Mouse (Mus musculus) T-helper 17 cell (primary cell): ENCODE data around the gene Cnot8.

Experiments
- in situ Hi-C, 2 experiments: fragments of 300-600 bp; cut with MboI, MseI; formaldehyde crosslinking; loops; 1 replicate in 1 of 2; 2 replicates in 1 of 2; pipeline ENCODE4 v1.15.1; 2025; ENCODE audit warnings: high pct_unique_total_duplicates in 2 of 2

The Cnot8 gene

DNA sequence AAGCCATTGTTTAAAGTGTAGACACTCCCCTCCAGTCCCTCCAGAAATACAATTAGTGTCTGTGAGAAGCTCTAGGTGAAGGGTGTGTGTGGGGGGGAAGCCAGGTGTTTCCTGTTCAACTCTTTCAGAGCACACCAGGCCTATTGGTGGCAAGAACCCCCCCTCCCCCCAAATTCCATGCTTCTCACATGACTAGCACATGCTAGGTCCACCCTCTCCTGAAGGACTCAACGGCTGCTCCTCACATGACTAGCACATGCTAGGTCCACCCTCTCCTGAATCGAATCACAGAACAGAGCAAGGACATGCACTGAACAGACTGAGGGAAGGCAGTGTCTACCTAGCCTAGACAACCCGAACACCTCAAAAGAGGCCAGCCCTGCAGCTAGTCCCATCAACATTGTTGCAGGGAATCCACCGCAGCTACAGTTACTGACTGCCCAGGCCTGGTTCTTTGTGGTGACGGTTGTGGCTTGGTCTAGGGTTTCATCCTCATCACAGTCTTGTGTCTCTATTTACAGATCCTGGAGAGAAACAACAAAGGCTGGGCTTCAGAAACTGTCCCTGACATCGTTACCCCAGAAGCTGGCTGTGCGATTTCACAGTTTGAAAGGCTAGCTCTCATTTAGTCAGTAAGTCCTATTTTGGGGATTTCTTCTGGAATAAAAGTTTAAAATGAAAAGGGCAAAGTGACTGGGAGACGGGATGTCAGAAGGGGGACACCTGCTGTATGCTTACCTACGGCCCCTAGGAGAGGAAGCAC, 1.2 kb upstream of the Cnot8 start:
- in situ Hi-C loops: loop anchor here in 1 of 2 experiments (5.0 kb wide), 2 partner anchors 90 to 155 kb away; no protein-coding TSS in a partner anchor

DNA sequence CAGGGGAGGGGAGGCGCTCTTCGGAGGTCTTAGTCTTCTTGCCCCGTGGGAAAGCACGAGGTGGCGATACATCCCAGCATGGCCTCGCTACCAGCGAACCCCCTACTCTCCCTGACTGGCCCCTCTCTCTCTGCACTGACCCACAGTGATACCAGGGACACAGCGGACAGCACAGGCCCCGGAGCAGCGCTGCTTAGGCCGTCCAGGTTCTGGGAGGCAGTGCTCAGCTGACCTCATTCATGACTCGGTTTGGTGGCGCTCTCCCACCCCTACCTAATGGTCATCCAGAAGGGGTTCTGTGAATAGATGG, 654 bp upstream of the Cnot8 start:
- in situ Hi-C loops: loop anchor here in 1 of 2 experiments (5.0 kb wide), 2 partner anchors 91 to 156 kb away; no protein-coding TSS in a partner anchor

DNA sequence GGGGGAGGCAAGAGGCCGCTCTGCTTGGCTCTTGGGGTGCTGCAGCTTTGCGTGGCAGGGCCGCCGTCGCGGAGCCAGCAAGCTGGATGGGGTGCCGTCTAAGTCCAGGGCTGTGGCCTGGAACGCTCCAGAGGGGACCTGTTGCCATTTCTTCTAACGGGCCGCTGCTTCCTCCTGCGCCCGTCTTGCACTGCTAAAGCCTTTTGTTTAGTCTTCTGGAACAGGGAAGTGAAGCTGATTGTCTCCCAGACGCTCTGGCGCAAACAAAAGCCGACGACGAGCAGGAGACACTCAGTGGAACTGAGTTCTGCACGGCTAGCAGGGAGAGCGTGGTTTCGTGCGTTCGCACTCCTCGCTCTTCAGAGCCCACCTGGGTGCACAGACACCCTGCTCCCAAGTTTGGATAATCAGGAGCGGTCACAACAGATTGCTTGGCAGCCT, 418 bp downstream of the Cnot8 start:
- in situ Hi-C loops: loop anchor here in 1 of 2 experiments (5.0 kb wide), 2 partner anchors 92 to 157 kb away; no protein-coding TSS in a partner anchor

DNA sequence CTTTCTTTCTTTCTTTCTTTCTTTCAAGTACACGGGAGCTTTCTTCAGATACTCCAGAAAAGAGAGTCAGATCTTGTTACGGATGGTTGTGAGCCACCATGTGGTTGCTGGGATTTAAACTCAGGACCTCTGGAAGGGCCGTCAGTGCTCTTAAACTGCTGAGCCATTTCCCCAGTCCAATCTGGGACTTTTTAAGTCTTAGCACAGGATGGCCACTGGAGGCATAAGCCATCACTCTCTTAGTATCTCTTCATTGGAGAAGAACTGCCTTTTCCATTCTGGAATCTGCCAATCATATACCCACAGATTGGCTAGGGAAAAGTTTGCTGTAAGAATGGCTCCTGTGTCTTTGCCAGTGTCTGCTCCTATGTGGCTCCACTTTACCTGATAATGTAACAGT, 3.1 kb downstream of the Cnot8 start:
- in situ Hi-C loops: no loop called here

DNA sequence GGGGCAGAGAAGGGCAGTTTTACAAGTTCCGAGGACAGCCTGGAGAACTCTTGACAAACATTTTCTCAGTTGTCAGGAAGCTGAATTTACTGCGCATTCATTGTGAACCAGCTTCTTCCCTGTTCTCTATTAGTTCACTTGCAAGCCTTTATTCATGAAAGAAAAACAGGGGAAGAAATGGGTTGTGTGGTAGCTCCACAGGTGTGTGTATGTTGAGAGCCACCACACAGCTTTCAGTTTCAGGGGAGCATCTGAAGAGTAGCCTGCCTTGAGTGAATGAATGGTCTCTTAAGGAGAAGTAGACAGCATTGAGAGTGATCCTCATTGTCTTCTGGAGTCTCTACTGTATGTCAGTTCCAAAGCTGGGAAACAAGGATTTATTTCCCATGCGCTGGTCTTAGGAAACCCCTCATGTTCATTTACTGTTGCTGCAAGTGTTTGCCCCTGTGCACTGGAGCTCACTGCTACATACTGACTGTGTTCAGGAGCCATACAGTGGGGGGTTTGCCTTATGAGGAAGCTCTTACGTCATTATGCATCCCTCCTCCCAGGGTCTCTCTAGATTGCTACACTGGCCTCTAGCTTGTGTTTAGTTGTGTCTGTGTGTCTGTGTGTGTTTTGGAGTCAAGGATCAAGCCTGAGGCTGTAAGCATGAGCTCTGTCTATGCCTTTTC, 3.8 kb downstream of the Cnot8 start:
- in situ Hi-C loops: no loop called here

DNA sequence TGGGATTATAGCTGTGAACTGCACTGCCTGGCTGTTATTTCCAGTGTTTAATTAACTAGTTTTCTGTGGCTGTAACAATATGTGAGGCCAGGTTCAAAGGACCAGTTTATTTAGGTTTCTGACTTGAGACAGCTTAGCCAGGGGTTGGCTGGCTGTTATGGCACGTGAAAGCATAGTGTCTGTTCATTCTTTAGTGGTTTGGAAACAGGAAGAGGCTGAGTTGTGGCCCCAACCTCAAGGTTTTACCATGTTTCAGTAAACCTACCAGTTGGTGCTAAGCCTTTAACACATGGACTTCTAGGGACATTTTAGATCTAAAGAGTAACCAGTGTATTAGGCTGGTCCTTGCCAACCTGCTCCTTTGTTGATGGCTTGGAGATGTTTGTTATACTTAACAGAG, 12.6 kb downstream of the Cnot8 start:
- in situ Hi-C loops: no loop called here

DNA sequence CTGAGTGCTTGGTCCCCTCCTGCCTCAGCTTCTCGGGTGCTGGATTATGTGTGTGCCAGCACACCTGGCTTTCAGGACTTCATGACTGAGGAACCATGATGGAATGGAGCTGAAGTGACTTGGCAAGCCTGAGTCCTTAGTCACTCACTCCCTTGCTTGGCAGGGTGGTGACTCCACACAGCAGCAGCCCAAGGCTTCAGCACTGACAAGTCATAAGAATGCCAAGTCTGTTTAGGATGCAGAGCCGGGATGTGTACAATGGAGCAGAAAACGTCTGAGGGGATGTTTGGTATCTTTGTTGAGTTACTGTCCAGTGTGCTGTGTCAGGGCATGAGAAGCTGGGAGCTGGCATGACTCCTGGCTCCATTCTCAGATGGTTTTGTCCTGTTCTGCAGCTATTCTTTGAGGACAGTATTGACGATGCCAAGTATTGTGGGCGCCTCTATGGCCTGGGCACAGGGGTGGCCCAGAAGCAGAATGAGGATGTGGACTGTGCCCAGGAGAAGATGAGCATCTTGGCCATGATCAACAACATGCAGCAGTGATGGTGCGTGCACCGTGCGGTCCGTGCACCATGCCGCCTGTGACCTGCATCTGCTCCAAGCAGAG, 13.2 kb downstream of the Cnot8 start:
- in situ Hi-C loops: no loop called here

DNA sequence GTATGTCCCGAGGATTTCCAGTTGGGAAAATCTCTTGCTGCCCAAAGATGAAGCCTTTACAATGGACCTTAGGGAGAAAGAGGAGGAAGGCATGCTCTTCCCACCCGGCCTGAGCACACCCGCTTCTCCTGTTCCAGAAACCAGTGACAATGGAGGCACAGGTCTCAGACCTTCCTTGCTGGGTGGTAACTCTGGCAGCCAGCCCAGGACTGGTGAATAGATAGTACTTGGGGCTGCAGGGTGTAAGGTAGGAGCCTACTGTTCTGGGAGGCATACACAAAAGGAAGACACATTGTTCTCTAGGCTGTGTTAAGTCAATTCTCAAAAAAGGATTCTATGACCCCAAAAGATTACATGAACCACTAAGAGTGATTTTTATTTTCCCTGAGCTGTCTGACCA, 16.7 kb downstream of the Cnot8 start:
- in situ Hi-C loops: no loop called here

DNA sequence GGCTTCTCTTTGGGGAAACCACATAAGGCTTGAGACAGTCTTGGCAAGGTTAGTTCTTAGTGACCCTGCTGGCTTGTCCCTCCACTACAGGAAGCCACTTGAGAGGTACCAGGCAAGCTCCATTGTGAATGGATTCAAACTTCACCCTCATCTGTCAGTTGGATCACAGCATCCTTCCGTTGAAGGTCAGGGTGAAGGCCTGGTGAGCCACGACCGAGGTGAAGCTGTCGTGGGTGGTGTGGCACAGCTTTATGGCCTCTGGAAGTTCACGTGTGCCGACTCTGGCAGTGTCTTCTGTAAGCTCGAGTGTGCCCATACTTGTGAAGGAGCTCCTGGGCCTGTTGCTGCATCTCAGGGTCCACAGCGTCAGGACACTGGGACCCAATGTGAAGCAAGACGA, 17.4 kb downstream of the Cnot8 start:
- in situ Hi-C loops: no loop called here

DNA sequence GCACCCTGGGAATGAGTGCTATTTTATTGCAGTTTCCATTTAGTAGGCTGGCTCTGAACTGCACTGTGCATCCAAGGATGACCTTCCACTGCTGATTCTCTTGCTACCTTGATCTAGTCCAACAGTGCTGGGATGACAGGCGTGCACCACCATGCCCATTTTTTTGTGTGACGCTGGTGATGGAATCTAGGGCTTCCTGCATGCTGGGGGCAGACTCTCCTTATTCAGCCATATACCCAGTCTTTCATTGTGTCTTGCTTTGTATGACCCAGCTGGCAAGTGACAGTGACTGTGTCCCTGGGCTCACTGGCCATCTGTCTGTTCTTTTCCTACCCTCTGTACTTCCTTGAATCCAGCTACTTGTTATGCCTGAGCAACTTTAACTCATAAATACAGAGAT, 19.8 kb downstream of the Cnot8 start:
- in situ Hi-C loops: no loop called here

DNA sequence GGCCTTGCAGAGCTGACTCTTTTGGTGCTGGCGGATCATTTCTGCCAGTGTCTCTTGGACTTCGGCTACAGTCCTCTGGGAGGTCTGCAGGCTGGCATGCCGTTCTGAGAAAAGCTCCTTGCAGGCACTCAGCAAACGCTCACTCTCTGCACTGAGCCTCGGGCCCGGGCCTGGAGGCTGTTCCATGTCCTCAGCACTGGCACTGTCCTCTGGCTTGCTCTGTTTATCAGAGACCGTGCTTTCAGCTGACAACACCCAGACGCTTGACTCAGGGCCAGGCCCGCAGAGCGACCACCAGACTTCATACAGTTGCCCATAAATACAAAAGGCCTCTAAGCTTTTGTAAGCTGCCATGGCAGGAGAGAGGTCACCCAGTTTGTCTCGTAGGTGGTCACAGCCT, 21.1 kb downstream of the Cnot8 start:
- in situ Hi-C loops: no loop called here

DNA sequence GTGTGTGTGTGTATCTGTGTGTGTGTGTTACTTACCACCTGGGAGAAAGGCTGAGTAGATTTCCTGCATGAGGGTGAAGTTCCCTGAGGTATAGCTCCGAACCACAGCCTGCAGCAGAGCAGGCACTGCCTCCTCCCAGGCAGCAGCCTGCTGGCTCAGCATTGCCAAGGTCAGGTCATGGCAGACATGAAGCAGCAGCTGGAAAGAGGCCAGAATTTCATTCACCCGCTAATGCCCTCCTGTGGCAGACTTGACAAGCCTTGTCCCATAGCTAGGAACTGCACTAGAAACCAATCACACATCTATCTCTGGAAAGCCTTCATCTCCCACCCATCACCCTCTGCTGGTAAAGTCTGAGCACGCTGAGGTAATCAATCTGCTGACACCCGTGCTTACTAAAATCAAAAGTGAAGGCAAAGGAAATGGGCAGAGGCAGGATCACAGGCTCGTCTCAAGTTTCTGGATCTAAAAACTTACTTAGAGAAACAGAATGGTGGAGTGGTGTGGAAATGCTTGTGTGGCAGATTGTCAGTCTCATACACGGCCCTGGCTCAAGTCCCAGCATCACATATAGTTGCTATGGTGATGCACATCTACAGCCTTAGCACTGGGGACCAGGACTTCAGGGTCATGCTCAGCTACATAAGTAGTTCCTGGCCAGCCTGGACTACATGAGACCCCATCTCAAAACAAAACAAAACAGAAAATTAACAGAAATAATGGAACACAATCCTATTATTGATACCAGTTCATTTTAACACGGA, 22.6 kb downstream of the Cnot8 start:
- in situ Hi-C loops: no loop called here

DNA sequence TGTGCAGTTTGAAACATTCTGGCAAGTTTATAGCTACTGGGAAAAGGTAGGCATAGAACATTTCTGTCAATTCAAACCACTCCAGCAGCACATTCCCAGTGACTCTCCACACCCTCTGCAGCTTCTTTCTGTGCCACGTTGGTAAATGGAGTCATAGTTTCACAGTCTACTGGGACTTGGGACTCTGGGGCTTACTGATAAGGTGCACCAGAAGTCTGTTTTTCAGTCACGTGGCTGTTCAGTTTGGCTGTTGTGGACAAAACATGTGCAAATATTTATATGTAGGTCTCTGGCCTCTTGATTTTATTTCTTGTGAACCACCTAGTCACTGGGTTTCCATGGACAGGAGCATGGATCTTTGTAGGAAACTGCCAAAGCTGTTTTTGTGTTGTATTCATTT, 23.6 kb downstream of the Cnot8 start:
- in situ Hi-C loops: no loop called here

DNA sequence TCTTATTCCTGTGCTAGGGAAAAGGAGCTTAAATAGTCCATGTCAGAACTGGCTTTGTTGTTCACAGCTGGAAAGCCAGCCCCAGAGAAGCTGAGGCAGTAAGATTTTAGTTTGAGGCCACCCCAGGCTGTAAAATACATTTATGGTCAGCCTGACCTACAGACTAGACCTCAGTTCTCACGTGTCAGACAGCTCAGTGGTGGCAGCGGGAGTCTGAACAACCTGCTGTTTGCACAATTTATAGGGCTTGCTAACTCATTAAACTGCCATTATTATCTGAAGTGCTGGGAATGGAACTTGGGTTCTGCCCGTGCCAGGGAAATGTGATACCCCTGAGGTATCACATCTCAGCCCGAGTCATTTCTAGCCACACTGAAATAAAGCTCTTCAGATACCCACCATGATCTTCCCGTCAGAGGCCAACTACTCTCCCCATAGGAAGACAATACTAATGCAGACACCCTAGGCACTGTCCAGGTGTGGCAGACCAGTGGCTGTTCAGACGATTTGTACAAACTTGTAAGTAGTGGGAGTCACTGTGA, 25.4 kb downstream of the Cnot8 start:
- in situ Hi-C loops: no loop called here

DNA sequence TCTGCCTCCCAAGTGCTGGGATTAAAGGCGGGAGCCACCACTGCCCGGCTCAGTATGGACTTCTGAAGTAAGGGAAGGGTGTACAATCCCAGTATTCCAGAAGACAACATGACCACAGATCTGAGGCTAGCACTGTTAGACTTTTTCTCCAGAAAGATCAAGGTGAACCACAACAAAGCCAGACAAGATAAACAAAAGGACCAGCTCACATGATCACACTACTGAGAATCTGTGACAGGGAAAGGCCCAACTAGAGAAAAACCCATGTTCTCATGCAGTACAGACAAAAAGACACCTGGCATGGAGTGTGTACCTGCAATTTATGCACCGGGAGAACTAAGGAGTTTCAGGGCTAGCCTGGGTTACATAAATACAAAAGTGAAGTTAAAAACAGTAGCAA, 28.1 kb downstream of the Cnot8 start:
- in situ Hi-C loops: no loop called here

DNA sequence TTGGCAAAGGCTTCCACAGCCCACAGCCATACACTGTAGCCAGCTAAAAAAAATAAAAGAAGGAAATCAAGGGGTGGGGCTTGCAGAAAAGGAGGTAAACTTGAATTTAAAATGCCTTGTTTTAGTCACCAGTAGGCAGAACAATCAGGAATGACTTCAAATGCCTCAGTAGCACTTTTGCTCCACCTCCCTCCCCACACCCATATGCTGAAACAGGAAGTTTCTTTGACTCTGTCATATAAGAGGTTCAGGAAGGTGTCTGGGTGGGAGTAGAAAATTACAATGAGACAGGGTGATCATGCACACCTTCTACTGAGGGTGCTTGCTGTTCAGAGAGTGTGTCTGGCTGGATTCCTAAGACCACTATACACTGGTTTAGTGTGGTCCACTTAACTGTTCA, 30.9 kb downstream of the Cnot8 start:
- in situ Hi-C loops: no loop called here

DNA sequence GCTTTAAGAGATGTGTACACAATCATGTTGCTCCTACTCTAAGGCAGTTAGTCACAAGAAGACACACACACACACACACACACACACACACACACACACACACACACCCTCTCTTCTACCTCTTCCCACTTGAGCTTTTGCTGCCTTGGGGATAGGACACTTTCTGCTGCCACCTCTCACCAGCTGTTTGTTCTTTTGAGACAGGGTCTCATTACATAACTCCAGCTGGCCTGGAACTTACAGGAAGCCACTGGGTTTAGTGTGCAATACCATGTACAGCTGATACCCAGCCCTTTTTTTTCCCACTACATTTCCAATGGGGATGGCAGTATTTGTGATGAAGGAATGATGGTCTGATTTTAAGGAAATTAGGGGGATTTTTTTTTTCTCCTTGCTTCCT, 31.3 kb downstream of the Cnot8 start:
- in situ Hi-C loops: no loop called here

DNA sequence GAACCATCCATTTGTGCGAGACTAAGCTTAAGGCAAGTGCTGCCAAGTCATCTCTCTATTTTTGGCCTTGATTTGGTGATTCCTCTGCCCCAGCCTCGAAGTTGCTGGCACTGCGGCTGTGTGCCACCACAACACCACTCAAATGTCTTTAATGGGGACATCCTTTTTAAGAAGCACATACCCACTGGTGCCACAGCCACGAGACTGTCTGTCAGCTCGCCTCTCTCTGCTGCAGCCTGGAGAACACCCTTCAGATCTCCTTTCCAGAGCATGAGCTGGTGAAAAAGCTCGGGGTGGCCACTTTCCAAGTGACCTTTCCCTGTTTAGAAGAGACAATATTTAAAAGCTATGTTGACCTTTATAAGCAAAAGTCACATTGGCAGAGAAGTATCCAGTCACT, 32.7 kb downstream of the Cnot8 start:
- in situ Hi-C loops: no loop called here

DNA sequence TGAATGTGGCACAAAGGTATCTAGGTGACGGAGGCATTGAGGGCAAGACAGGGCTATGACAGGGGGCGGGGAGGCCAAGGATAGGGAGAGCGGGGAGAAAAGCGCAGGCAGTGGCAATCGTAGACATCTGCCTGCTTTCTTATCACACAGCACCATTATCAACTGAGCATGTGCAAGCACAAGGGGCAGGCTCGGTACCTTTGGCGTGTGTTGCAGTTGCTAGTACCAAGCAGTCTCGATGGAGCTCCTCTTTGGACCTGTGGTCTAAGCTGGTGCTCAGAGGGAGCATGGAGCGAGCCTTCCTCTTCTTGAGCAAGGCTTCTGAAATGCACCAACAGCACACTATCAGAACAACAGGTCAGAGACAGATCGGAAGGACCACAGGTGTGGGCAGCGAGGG, 34.9 kb downstream of the Cnot8 start:
- in situ Hi-C loops: no loop called here

DNA sequence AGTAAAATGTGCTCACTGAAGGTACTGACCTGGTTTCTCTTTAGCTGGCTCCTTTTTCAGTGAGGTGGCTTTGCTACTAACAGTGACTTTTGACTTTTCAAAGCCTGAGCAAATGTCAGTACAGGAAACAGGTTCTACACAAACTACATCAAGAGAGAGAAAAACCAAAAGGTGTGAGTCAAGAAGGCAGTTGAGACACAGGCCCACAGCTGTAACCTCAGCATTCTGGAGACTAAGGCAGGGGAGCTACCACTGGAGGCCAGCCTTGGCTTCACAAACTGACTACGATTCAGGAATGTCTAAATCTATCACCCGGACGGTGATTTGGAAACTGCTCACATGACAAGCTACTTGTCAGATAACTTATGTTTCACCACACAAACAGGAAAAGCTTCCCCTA, 35.5 kb downstream of the Cnot8 start:
- in situ Hi-C loops: no loop called here

DNA sequence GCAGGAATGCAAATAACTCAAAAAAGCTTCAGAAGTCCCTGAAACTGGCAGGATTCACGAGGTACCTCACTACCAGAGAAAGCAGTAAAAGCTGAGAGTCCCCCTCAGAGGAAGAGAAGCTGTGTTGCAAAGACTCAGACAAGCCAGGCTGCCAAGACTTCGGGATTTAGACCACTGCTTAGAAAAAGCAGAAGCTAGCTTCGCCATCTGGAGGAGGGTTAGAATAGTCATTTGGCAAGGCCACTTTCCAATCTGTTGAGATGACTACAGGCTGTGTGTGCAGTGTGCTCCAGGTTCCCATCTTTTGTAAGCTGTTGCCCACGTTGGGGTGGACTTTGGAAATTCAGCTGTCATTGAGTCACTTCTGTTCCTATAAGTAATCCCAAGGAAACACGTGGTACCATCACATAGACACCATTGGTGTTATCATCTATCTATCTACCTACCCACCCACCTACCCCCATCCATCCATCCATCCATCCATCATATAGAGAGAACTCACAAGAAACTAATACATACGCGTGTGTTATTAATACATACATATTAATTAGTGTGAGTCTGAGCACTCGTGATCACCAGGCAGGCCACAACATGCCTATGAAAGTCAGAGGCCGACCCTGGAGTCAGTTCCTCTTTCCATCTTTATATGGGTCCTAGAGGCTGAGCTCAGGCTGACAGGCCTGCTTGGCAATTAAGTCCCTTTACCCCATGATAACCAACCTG, 39.9 kb downstream of the Cnot8 start:
- in situ Hi-C loops: no loop called here
